Mouse (Mus musculus): ENCODE measurements at regions not wholly inside any gene's neighbourhood (a gene's known extent, or its start where the extent isn't known, plus 50 kb on each side); places are given as distances from the start of the nearest gene placed in this dataset.

DNA sequence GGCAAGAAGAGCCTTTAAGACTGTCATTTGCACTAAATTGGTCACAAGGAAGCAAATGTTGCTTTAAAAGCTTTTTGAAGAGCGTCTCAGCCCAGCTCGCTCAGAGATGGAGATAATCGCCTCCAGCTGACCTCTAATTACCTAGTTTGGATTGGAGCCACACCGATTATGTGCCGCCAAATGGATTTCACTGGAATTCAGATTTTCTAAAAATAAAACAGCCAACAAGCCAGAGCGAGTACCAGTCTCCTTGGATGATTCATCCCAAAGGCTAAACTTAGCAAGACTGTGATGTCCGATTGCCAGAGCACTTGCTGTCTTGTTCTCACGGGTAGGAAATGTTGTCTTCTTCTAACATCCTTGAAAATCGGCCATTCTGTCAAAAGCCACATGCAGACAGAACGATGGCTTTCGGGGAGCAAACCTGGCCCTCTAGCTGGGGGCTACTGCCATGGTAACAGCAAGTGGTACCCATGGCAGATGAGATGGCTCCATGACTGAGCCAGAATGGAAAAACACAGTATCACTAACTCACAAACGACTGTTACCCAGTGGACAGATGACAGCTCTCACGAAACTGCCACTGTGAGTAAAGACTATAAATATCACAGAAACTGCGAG, 676.1 kb downstream of the Epm2a start:
- dilution Hi-C loops (cut with MboI; ENCODE audit: extremely low pct_ligation_motif_present, extremely low pct_unique_long_range_greater_than_20kb, low sequenced_read_pairs) (no loop called here), in situ Hi-C loops (cut with MboI; ENCODE audit: low pct_ligation_motif_present, low pct_unique_long_range_greater_than_20kb, low sequenced_read_pairs) (no loop called here)
- no peak overlapping the region for H3K4me3 ChIP-seq (replicated peaks in 1 of 3; ENCODE audit: low read depth in 2 of 3, low read length in 2 of 3, poor library complexity in 1 of 3)
- H3K36me3 ChIP-seq (replicated peaks in 1 of 2; ENCODE audit: control insufficient read depth in 1 of 2, insufficient read depth in 1 of 2, low read length in 1 of 2) = no peaks in the 10 kb centered on the region
- TF ChIP-seq MAX (IDR thresholded peaks at IDR 0.05; ENCODE audit: low read length) (no peak), POLR2A (IDR thresholded peaks at IDR 0.05; ENCODE audit: low read depth, low read length) (no peak), TBP (conservative IDR thresholded peaks at IDR 0.05; ENCODE audit: low read depth, low read length) (no peak), IRF4 (IDR thresholded peaks at IDR 0.05; ENCODE audit: low read depth, low read length) (no peak), MYC (IDR thresholded peaks at IDR 0.05; ENCODE audit: low read depth, low read length) (no peak), MXI1 (IDR thresholded peaks at IDR 0.05; ENCODE audit: low read depth, low read length) (no peak), E2F4 (IDR thresholded peaks at IDR 0.05; ENCODE audit: insufficient replicate concordance, low read depth, low read length) (no peak)
- H3K4me2 ChIP-seq (ENCODE audit: insufficient read depth, low read depth, poor library complexity, severe bottlenecking) = no peak overlapping the region
- H3K27ac ChIP-seq (ENCODE audit: insufficient read depth, low read depth) = no peak overlapping the region
- no peaks in the 10 kb centered on the region for H3K27me3 ChIP-seq (replicated peaks)
- H3K9ac ChIP-seq (ENCODE audit: insufficient read depth, low read depth) = no peak overlapping the region
- DNase-seq (ENCODE audit: extremely low read depth) = no peak
- H3K79me2 ChIP-seq (replicated peaks; ENCODE audit: control insufficient read depth, extremely low read depth, insufficient read depth, poor library complexity, severe bottlenecking) = no peaks in the 10 kb centered on the region
- no peaks in the 10 kb centered on the region for H3K9me3 ChIP-seq (replicated peaks; ENCODE audit: low read length)
- H3K4me1 ChIP-seq (ENCODE audit: control insufficient read depth in 1 of 2, insufficient read depth in 2 of 2) = peaks cover 0 to 7% of the 10 kb centered on the region in 2 experiments; a peak in 2 of 4 replicates

DNA sequence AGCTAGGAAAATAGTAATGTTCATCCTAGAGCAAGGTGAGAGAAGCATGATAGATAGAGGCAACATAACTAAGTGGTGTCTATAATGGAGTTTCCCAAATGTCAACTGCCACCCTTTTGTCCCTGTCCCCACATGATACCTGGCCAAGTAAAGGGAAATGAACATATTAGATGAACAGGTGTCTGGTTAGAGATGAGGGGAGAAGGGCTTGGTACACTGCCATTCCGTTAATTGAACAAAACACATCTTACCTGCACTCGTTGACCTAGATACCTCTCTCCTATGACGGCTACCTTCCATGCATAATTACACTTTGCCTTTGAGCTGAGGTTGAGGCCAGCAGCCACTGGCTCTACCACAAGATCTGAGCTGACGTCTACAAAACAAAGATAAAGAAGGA, 677.4 kb downstream of the Epm2a start:
- H3K4me3 ChIP-seq (replicated peaks in 1 of 3; ENCODE audit: low read depth in 2 of 3, low read length in 2 of 3, poor library complexity in 1 of 3) = no peak overlapping the region
- no peak for DNase-seq (ENCODE audit: extremely low read depth)
- H3K9me3 ChIP-seq (replicated peaks; ENCODE audit: low read length) = no peaks in the 10 kb centered on the region
- no peak overlapping the region for H3K9ac ChIP-seq (ENCODE audit: insufficient read depth, low read depth)
- TF ChIP-seq MYC (IDR thresholded peaks at IDR 0.05; ENCODE audit: low read depth, low read length) (no peak), BHLHE40 (IDR thresholded peaks at IDR 0.05; ENCODE audit: low read depth, low read length) (no peak), MAX (IDR thresholded peaks at IDR 0.05; ENCODE audit: low read length) (no peak), E2F4 (IDR thresholded peaks at IDR 0.05; ENCODE audit: insufficient replicate concordance, low read depth, low read length) (no peak), POLR2A (IDR thresholded peaks at IDR 0.05; ENCODE audit: low read depth, low read length) (no peak), MAFK (IDR thresholded peaks at IDR 0.05; ENCODE audit: insufficient replicate concordance, low read length) (no peak), MEF2A (IDR thresholded peaks at IDR 0.05; ENCODE audit: borderline replicate concordance, low read depth, low read length) (no peak), KAT2A (IDR thresholded peaks at IDR 0.05; ENCODE audit: insufficient replicate concordance, low read length) (no peak), JUND (conservative IDR thresholded peaks at IDR 0.05; ENCODE audit: low read depth, low read length) (no peak), NRF1 (IDR thresholded peaks at IDR 0.05; ENCODE audit: low read depth, low read length) (no peak), MXI1 (IDR thresholded peaks at IDR 0.05; ENCODE audit: low read depth, low read length) (no peak), PAX5 (IDR thresholded peaks at IDR 0.05; ENCODE audit: low read length) (no peak), GABPA (IDR thresholded peaks at IDR 0.05; ENCODE audit: insufficient replicate concordance, low read depth, low read length) (no peak)
- no peaks in the 10 kb centered on the region for H3K27me3 ChIP-seq (replicated peaks)
- H3K4me1 ChIP-seq (ENCODE audit: control insufficient read depth in 1 of 2, insufficient read depth in 2 of 2) = peaks cover 0 to 7% of the 10 kb centered on the region in 2 experiments; a peak in 2 of 4 replicates
- no peak overlapping the region for H3K4me2 ChIP-seq (ENCODE audit: insufficient read depth, low read depth, poor library complexity, severe bottlenecking)
- H3K79me2 ChIP-seq (replicated peaks; ENCODE audit: control insufficient read depth, extremely low read depth, insufficient read depth, poor library complexity, severe bottlenecking) = no peaks in the 10 kb centered on the region
- in situ Hi-C loops (cut with MboI; ENCODE audit: low pct_ligation_motif_present, low pct_unique_long_range_greater_than_20kb, low sequenced_read_pairs) = no loop called here
- no peaks in the 10 kb centered on the region for H3K36me3 ChIP-seq (replicated peaks in 1 of 2; ENCODE audit: control insufficient read depth in 1 of 2, insufficient read depth in 1 of 2, low read length in 1 of 2)
- H3K27ac ChIP-seq (ENCODE audit: insufficient read depth, low read depth) = no peak overlapping the region
- dilution Hi-C loops (cut with MboI; ENCODE audit: extremely low pct_ligation_motif_present, extremely low pct_unique_long_range_greater_than_20kb, low sequenced_read_pairs) = no loop called here

All from CH12.LX (cell line).